Mouse (Mus musculus) embryonic facial prominence, embryonic 11.5 days (tissue): ENCODE measurements around the gene Tuba1c. TPM values are rescaled to one million over a fixed set of nuclear protein-coding genes. Genes with fewer than 3 reads are reported as not detected.

Experiments used
- microRNA-seq: library from miRNA; unstranded; fragments of <30 nt; microRNA quantifications from one replicate; pipeline ENCODE4, GENCODE M21; 2016; ENCODE audit warnings: borderline number of aligned reads
- polyA plus RNA-seq: library from polyadenylated mRNA; unstranded; fragments of >200 nt; fragmentation: Nextera tagmentation; extraction: Ambion mirVana; gene quantifications from 2 replicates; pipeline ENCODE4 v1.2.1, GENCODE M21; 2014

The Tuba1c gene
- polyA plus RNA-seq, 1 experiment from 2014 or later: 132 TPM

Small RNAs within 50 kb of the gene (microRNA-seq; reads per million reads assigned to microRNA genes)
- 3.3 reads per million for gene Mir6960

Other genes starting within 250 kb of the Tuba1c start
- gene Wnt1, start 240.0 kb upstream of the Tuba1c start, polyA plus RNA-seq: 0.28 and 0.33 TPM in 2 replicates
- gene Ddn, start 220.4 kb upstream of the Tuba1c start, polyA plus RNA-seq: 0.26 and 0.27 TPM in 2 replicates
- gene Prkag1, start 198.4 kb upstream of the Tuba1c start, polyA plus RNA-seq: 69.8 and 73.1 TPM in 2 replicates
- gene Kmt2d, start 158.7 kb upstream of the Tuba1c start, polyA plus RNA-seq: 11.6 and 12.0 TPM in 2 replicates
- 16.7 and 17.0 TPM in 2 replicates for gene Rhebl1, start 135.4 kb upstream of the Tuba1c start, polyA plus RNA-seq
- gene Dhh, start 131.4 kb upstream of the Tuba1c start, polyA plus RNA-seq: 0.76 and 1.3 TPM in 2 replicates
- gene Lmbr1l, start 111.7 kb upstream of the Tuba1c start, polyA plus RNA-seq: 3.9 and 7.1 TPM in 2 replicates
- gene Tuba1b, start 95.3 kb upstream of the Tuba1c start, polyA plus RNA-seq: 2,291 and 2,381 TPM in 2 replicates
- gene Gm49450, start 76.3 kb upstream of the Tuba1c start, polyA plus RNA-seq: not detected in 2 replicates
- gene Tuba1a, start 76.2 kb upstream of the Tuba1c start, polyA plus RNA-seq: 3,177 and 3,658 TPM in 2 replicates
- 17.1 and 20.6 TPM in 2 replicates for gene Prph, start 25.3 kb downstream of the Tuba1c start, polyA plus RNA-seq
- 20.6 and 23.8 TPM in 2 replicates for gene Troap, start 44.7 kb downstream of the Tuba1c start, polyA plus RNA-seq
- gene C1ql4, start 57.9 kb downstream of the Tuba1c start, polyA plus RNA-seq: 1.0 and 1.1 TPM in 2 replicates
- 0.18 and 0.56 TPM in 2 replicates for gene Dnajc22, start 63.3 kb downstream of the Tuba1c start, polyA plus RNA-seq
- 59.6 and 68.5 TPM in 2 replicates for gene Spats2, start 96.0 kb downstream of the Tuba1c start, polyA plus RNA-seq
- gene Kcnh3, start 195.0 kb downstream of the Tuba1c start, polyA plus RNA-seq: 0.18 and 0.25 TPM in 2 replicates
- gene Mcrs1, start 222.1 kb downstream of the Tuba1c start, polyA plus RNA-seq: 161 and 172 TPM in 2 replicates